Mouse (Mus musculus) urinary bladder, postnatal 4 days (tissue): ENCODE data around the gene Bahd1.

Source experiments
- DNase-seq, 2 experiments: peaks; one replicate each; pipeline ENCODE4 v3.0.0; 2021 to 2022; ENCODE audit warnings: low spot score in 2 of 2

Bahd1 gene

DNA sequence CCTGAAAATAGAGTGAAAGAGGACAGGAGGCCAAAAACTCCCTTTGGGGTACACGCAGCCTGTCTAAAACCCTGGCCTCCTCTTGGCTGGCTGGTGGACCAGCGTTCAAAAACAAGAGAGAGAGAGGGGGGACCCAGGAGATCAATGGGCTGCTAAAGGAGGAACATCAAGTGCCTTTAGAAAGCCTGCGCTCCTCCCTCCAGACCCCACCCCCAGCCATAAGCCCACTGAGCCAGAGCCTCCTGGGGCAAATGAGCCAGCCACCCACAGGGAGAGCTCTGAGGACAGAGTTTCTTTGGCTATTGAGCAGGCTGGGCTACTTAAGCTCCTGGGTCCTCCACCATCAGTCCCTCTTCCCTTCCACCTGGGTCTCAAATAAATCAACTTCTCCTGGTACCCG is 1.4 kb upstream of the Bahd1 start:
- DNase-seq, result no peak

DNA sequence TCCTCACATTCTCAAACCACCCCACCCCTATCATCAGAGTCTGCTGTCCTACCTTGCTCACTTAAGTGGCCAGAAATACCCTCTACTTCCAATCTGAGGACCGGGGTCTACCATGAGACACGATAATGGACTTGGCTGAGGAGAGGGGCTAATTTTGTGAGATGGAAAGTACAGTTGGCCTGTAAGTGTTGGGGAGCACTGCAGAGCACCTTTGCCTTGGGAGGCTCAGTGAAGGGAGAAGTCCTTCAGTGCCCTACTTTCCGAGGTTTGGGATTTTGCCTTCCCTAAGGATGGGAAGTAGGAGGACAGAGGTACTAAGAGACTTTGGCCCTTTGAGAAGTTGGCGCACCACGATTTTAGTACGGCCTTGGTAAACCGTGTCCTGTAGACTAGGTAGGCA is 871 bp upstream of the Bahd1 start:
- no peak for DNase-seq

DNA sequence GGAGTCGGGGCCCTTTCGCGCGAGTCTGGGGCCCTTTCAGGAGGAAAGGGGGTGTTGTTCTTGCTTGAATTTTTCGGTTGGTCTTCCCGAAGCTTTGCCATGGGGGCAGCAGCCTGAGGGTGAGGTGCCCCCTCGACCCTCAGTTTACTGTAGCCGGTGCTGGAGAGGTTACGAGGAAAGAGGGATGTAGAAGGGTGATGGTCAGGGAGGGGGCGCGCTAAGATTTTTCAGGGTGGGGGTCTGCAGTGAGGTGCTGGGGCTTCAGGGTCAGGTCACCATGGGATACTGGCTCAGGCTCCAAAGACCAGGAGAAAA is 606 bp downstream of the Bahd1 start:
- DNase-seq, result no peak

DNA sequence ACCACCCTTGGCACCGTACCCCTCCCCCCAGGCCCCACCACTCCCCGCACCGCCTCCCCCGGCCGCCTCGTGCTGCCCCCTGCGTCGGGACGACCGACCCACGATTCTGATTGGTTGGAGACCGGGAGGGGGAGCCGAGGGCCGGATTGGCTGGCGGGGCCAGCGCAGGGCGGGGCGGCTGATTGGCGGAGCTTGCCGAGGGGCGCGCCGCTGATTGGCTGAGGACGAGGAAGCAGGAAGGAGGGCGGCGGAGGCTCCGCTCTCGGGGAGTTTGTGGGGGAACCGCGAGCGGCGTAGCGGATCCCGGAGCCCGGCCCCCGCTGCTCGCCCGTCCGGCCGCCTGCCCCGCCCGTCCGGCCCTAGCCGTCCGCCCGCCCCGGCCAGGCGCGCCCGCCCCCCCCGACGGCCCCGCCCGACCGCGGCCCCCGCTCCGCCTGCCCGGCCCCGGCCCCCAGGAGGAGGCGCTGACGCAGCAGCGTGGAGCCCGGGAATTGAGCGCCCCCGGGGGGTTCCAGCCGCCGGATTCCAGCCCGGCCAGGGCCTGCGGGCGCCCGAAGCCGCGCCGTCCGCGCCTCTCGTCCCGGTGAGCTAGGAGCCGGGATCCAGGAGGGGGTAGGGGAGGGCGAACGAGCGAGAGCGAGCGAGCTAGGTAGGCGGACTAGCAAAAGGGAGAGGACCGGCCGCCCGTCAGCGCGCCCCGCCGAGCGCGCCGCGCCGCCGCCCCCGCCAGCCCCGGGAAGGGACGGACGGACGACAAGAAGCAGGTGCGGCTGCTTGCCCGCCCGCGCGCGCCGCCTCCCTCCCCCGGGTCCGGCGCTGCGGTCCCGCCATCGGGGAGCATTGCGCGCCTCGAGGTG is 1.2 kb downstream of the Bahd1 start:
- DNase-seq, result peak; percentile 96 to 98

- DNase-seq, result peak in 1 of 2 experiments; percentile 44
Measured at GRCm38 (mm10) chr2:118902051-118903025, 2.2 kb downstream of the Bahd1 start.

GRCm38 (mm10) chr2:118903333-118903741 is 3.2 kb downstream of the Bahd1 start:
- DNase-seq, result no peak

- no peak for DNase-seq
Measured at GRCm38 (mm10) chr2:118905433-118906117, 5.4 kb downstream of the Bahd1 start.

- no peak for DNase-seq
Measured at GRCm38 (mm10) chr2:118906118-118906492, 5.9 kb downstream of the Bahd1 start.

DNA sequence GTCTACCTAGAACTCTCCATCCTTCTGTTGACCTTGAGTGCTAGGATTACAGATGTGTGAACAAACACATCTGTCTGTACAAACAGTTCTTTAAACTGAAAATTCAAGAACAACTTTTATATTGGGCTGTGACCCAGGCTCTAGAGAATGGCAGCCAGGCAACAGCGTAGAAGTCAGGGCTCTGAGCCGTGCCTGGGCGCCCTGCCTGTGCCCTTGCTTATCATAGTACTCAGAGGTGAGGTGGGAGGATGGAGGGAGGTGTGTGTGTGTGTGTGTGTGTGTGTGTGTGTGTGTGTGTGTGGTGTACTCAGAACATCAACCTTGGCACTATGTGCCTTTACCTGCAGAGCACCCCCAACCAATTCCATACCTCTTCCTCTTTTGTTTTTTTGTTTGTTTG is 7.6 kb downstream of the Bahd1 start:
- no peak for DNase-seq

- no peak for DNase-seq
Measured at GRCm38 (mm10) chr2:118909151-118909550, 9.0 kb downstream of the Bahd1 start.

DNA sequence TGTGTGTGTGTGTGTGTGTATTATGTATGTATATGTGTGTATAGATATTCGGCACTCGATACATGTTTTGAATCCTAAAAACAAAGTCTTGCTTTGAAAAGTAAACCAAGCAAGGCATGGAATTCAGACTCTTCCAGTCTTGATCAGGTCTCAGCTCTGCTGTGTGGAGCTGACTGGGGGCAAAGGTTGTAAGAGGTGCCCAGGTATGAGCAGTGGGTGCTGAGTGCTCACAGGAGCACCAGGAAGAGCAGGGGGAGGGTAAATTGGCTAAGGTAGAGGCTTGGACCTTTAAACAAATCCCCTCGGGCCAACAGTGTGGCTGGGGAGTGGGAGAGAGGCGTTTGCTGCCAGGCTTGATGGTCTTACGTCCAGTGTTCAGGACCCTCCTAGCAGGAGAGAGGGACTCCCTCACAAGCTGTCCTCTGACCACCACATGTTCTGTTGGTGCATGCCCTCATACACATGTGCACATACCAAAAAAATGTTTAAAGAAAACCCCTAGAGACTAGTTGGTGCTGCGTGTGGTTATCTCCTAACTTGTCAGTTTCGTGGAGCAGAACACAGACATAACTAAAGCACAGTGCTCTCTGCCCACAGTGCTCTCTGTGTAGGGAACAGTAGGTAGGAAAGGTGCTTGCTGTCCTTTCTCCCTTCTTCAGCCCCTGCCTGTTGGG is 10.6 kb downstream of the Bahd1 start:
- DNase-seq, result no peak

GRCm38 (mm10) chr2:118912706-118913105 is 12.5 kb downstream of the Bahd1 start:
- no peak for DNase-seq

DNA sequence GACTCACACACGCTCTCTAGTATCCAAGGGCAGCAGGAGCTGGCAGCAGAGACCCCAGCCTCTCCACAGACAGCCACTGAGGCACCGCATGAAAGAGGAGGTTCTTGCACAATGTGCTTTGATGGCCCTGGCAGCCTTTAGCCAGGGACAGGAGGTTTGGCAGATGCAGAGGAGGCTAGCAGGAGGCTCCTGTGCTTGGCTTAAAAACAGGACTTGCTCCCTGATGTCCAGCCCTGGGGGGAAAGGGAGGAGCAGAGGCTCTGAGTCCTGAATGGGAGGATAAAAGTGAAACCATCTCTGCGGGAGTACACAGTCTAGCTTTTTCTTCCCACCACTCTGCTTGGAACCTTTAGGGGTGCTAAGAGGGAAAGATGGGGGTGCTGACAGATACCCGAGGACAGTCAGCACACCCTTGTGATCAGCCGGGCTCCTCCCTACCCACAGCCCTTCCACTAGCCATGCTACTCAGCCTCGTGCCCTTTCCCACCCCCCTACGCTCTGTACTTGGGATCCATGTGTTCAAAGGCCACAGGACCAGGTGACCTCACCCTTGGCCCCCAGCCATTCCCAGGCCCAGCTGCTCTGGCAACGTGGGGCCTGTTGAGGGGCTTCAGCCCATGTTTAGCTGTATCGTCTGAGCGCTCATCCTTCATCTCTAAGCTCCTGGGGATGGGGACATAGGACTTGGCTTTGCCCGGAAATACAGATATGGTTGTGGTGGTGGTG is 13.5 kb downstream of the Bahd1 start:
- DNase-seq, result no peak

DNA sequence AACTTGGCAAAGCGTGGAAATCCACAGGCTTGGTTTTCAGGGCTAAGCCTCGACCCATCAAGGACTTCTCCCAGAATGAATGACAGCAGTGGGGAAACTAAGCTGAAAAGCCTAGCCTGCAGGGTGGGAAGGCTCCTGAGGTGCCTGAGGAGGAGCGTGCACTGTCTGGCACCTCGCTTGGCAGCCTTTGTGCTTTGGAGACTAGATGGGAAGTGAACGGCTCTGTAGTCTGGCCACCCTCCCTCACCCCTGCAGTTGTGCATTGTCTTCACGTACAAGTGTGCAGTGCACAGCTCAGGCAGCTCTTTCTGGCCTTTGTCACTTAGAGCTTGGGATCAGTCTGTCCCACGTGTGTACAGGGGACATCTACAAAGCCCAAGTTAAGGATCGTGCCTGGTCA is 14.5 kb downstream of the Bahd1 start:
- DNase-seq, result no peak

GRCm38 (mm10) chr2:118916436-118916835 is 16.3 kb downstream of the Bahd1 start:
- DNase-seq, result no peak

- no peak for DNase-seq
Measured at GRCm38 (mm10) chr2:118918543-118918942, 18.4 kb downstream of the Bahd1 start.

- DNase-seq, result no peak
Measured at GRCm38 (mm10) chr2:118920428-118920827, 20.3 kb downstream of the Bahd1 start.

DNA sequence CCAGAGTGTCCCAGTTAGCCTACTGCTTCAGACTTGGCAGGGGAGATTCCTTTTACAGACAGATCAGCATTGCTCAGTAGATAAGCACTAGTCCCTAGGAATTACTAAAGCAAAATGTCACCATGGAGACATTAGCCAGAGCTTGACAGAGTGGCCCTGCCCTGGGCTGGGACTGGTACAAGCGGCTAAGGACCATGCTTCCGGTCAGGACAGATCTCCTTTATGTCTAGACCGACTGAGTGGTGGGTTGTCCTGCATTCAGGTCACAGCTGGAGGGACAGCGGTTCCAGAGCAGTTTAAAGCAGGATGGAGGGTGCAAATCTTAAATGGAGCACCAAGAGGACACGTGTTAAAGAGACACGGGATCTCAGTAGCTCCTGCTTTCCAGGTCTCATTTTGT is 25.8 kb downstream of the Bahd1 start:
- DNase-seq, result no peak

- peak; percentile 78 to 80 for DNase-seq
Measured at GRCm38 (mm10) chr2:118926361-118926997, 26.3 kb downstream of the Bahd1 start, which contains the start of gene Chst14. Gene Chst14 (plus strand): TSS chr2:118926496.

GRCm38 (mm10) chr2:118926998-118927739 is 27.0 kb downstream of the Bahd1 start:
- no peak for DNase-seq
